Mouse (Mus musculus) heart, embryonic 16.5 days (tissue): Measurements from ENCODE around the gene Fap. TPM values are rescaled to one million over a fixed set of nuclear protein-coding genes. Genes with fewer than 3 reads are reported as not detected.

Experiments
- ATAC-seq: fragments of 200-750 bp; cut with Nextera tagmentation; replicated peaks from 2 replicates; pipeline ENCODE4 v1.8.0; 2017; ENCODE audit warnings: moderate number of reproducible peaks; ENCODE audit not compliant: insufficient read depth, low FRiP score; ENCODE audit errors: extremely low read depth
- H3K27ac ChIP-seq: fragments of 300-500 bp; sonication (generic); 2 replicates; pipeline ENCODE4 v1.5.1; 2014; ENCODE audit warnings: mild to moderate bottlenecking, low read length, control low read depth, moderate library complexity
- H3K27me3 ChIP-seq: fragments of 300-500 bp; sonication (generic); 2 replicates; pipeline ENCODE4 v1.6.1; 2014; ENCODE audit warnings: low read length, mixed read lengths; ENCODE audit not compliant: control insufficient read depth, insufficient read depth
- H3K36me3 ChIP-seq: fragments of 300-500 bp; sonication (generic); 2 replicates; pipeline ENCODE4 v1.6.1; 2014; ENCODE audit not compliant: control insufficient read depth, insufficient read depth
- H3K4me1 ChIP-seq: fragments of 300-500 bp; sonication (generic); 2 replicates; pipeline ENCODE4 v1.6.1; 2014; ENCODE audit warnings: low read length, mixed read lengths; ENCODE audit not compliant: control insufficient read depth, insufficient read depth
- H3K4me2 ChIP-seq: fragments of 300-500 bp; sonication (generic); 2 replicates; pipeline ENCODE4 v1.6.1; 2014; ENCODE audit warnings: low read depth, mild to moderate bottlenecking, control low read depth, low read length
- H3K4me3 ChIP-seq: fragments of 300-500 bp; sonication (generic); 2 replicates; pipeline ENCODE4 v1.5.1; 2014; ENCODE audit warnings: mild to moderate bottlenecking, control low read depth, low read length
- H3K9ac ChIP-seq: fragments of 300-500 bp; sonication (generic); 2 replicates; pipeline ENCODE4 v1.6.1; 2014; ENCODE audit warnings: low read length, control low read depth
- H3K9me3 ChIP-seq: fragments of 300-500 bp; sonication (generic); replicated peaks from 2 replicates; pipeline ENCODE4 v1.6.1; 2016; ENCODE audit warnings: low read length; ENCODE audit not compliant: control insufficient read depth
- WGBS: fragments of 180-500 bp; shearing (Covaris S2); extraction: QIAGEN DNeasy Blood & Tissue Kit; methylation state at CpG from one replicate; pipeline ENCODE4 v1.1.7; 2014; 5-methylcytosine and 5-hydroxymethylcytosine counted together
- polyA plus RNA-seq: library from polyadenylated mRNA; unstranded; fragments of >200 nt; fragmentation: Nextera tagmentation; extraction: Ambion mirVana; gene quantifications from 2 replicates; pipeline ENCODE4 v1.2.1, GENCODE M21; 2015

Fap gene
- polyA plus RNA-seq, 1 experiment from 2014 or later, result 4.2 TPM

DNA sequence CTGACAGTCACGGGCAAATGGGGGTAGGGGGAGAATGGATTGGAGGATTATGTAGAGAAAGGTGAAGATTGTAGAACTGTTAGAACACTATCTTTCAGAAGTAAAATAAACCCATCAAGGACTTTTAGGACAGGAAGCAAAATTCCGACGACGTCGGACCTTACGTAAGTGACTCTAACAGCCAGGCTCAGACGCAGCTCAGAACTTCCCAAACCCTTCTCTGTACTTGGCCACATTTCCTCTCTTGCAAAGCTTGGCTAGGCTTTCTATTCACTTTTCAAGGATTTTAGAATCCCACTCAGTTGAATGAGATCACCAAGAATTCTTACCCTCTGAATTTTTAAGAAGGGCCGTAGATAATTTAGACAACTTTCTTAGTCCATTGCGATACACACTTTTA lies 17.5 kb downstream of the Fap start:
- H3K4me3 ChIP-seq, result no peak overlapping the region
- no peak overlapping the region for H3K9ac ChIP-seq
- no peaks in the 10 kb centered on the region for H3K4me1 ChIP-seq
- no peaks in the 10 kb centered on the region for H3K27me3 ChIP-seq
- H3K36me3 ChIP-seq, result no peaks in the 10 kb centered on the region
- no peaks in the 10 kb centered on the region for H3K9me3 ChIP-seq
- ATAC-seq, result no peak
- no peak overlapping the region for H3K4me2 ChIP-seq
- 88% methylated on average over 9 of the region's 9 CpGs for WGBS
- H3K27ac ChIP-seq, result no peak overlapping the region

DNA sequence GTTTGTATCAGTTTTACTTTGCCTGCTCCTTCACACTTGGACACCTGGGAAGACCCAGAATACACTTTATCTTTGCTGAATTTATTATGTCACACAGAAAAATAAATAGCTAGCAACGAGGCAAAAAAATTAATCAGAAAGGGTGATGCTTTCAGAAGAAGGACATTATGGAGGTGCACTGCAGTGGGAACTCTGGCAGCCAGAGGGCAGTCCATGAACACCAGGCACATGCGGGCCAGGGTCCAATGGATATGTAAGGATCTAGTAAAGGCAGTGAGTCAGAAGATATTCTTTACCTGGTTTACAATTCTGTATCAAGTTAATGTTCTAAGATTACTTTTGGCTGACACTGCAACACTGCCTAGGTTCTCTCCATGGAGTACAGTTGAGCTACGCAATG lies 24.2 kb downstream of the Fap start:
- H3K9me3 ChIP-seq, result no peaks in the 10 kb centered on the region
- no peak overlapping the region for H3K27ac ChIP-seq
- no peaks in the 10 kb centered on the region for H3K36me3 ChIP-seq
- WGBS, result 80% methylated on average over 3 of the region's 3 CpGs
- no peak for ATAC-seq
- no peak overlapping the region for H3K4me2 ChIP-seq
- no peak overlapping the region for H3K4me3 ChIP-seq
- no peak overlapping the region for H3K9ac ChIP-seq
- H3K27me3 ChIP-seq, result no peaks in the 10 kb centered on the region
- no peaks in the 10 kb centered on the region for H3K4me1 ChIP-seq

DNA sequence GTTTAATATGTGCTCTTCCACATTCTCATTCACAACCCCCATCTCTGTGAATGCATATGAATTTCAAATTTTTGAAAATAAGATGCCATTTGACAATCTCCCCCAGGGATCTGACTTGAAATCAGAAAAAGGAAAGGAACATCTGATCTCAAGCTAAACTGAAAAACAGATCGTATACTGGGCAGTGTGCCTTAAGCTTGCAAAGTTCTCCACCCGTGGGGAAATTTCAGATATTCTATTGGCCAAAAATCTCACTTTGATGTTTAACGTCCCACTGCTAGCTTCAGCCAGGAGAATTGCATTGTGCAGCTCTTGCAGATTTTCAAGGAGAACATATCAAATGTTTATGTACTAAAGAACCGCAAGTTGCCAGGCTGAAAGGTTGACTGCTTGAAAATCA lies 24.7 kb downstream of the Fap start:
- Histone ChIP-seq H3K9me3 (no peaks in the 10 kb centered on the region), H3K9ac (no peak overlapping the region), H3K4me1 (no peaks in the 10 kb centered on the region), H3K4me3 (no peak overlapping the region), H3K4me2 (no peak overlapping the region), H3K36me3 (no peaks in the 10 kb centered on the region), H3K27me3 (no peaks in the 10 kb centered on the region), H3K27ac (no peak overlapping the region)
- ATAC-seq, result no peak
- WGBS, result 76% methylated on average over 4 of the region's 4 CpGs

DNA sequence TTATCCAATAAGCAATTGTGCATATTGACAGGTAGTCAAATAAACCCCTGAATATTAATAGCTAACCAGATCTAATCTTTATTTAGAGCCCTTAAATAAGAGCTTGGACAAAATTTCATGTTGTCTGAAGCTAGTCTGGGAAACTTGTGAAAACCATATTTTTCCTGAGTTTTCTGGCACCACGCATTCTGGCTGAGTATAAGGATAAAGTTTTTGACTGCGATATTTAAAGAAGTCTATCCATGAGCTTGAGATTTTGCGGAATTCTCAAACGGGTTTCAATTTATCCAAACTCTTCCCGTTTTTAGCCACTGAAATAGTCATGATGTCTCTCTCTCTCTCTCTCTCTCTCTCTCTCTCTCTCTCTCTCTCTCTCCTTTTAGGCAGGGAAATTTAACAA lies 25.8 kb downstream of the Fap start:
- H3K27me3 ChIP-seq, result no peaks in the 10 kb centered on the region
- H3K4me1 ChIP-seq, result no peaks in the 10 kb centered on the region
- H3K27ac ChIP-seq, result no peak overlapping the region
- no peak for ATAC-seq
- H3K4me3 ChIP-seq, result no peak overlapping the region
- no peak overlapping the region for H3K4me2 ChIP-seq
- H3K9me3 ChIP-seq, result no peaks in the 10 kb centered on the region
- H3K36me3 ChIP-seq, result no peaks in the 10 kb centered on the region
- no peak overlapping the region for H3K9ac ChIP-seq
- 88% methylated on average over 5 of the region's 5 CpGs for WGBS

DNA sequence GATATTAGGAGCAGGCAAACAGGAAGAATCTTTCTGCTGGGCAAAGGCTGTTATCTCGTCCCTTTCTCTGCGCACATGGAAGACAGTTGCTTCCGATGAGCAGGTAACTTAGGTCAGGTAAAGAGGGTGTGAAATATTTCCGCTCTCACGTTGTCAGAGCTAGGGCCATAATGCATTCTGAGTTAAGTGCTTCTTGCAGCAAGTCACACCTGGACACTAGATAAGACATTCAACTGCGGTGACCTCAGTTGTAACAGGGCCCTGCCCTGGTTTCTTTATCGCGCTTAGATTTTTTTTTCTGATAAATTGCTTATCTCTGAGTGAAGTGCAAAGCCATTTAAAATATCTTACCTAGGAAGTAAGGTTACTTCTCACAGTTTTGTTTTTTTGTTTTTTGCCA lies 38.4 kb downstream of the Fap start:
- 63% methylated on average over 8 of the region's 8 CpGs for WGBS
- ATAC-seq, result no peak
- Histone ChIP-seq H3K27ac (no peak overlapping the region), H3K9ac (no peak overlapping the region), H3K9me3 (no peaks in the 10 kb centered on the region), H3K4me1 (no peaks in the 10 kb centered on the region), H3K36me3 (no peaks in the 10 kb centered on the region), H3K4me2 (no peak overlapping the region), H3K4me3 (no peak overlapping the region), H3K27me3 (no peaks in the 10 kb centered on the region)

DNA sequence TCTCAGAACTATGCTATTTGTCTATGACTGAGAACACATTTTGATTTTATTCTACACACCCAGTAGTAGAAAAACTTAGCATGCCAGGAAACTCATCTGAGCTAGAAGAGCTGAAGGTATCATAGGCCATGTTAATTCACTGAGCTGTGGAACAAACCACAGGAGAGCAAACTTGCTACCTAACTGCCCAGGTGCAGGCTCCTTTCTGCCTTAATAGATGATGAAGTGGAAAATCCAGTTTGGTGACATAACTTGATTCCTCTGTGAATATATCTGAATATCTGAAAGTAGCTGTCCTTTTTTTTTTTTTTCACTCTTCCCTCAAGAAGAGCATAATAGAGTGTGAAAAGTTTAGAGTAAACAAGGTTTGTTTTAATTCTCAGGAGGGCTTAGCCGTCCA lies 42.8 kb downstream of the Fap start:
- H3K9ac ChIP-seq, result no peak overlapping the region
- H3K27me3 ChIP-seq, result no peaks in the 10 kb centered on the region
- no peak for ATAC-seq
- H3K4me3 ChIP-seq, result no peak overlapping the region
- no peaks in the 10 kb centered on the region for H3K4me1 ChIP-seq
- no peak overlapping the region for H3K4me2 ChIP-seq
- WGBS, result 69% methylated on average over 1 of the region's 1 CpGs
- H3K9me3 ChIP-seq, result no peaks in the 10 kb centered on the region
- no peaks in the 10 kb centered on the region for H3K36me3 ChIP-seq
- H3K27ac ChIP-seq, result no peak overlapping the region

DNA sequence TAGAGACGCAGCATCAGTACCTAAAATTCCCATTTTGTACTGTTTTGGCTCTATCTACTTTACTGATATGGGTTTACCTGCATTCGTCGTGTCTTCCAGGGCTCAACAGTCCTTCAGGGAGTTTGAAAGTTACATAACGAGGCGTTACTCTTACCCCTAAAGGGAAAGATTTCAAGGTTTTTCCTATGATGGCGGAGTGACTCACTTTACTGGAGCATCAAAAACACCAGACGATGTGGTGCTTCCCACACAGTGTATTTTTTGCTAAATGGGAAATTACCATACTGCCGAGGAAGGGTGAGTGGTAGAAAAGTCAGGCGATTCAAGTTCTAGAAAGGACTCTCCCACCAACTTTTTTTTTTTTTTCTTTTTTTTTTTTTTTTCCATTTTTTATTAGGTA lies 47.5 kb downstream of the Fap start:
- ATAC-seq, result no peak
- 88% methylated on average over 9 of the region's 9 CpGs for WGBS
- H3K9ac ChIP-seq, result no peak overlapping the region

DNA sequence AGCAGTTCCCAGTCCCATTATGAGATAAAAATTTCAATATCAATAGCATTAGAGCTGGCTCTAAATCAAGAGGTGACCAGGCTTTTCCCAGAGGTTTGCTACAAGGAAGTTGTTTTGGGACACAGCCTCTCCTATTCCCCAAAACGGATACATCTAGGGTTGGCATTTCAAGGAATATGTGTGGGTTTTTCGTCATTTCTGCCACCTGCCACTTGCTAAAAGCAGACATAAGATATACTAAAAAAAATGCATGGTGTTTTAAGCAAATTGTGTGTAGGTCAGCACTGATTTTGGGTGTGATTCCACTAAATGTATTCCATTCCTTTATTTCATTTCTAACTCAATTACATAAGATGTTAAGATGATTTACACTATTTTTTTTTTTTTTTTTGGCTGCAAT lies 56.1 kb downstream of the Fap start:
- Histone ChIP-seq H3K4me3 (no peak overlapping the region), H3K27me3 (no peaks in the 10 kb centered on the region), H3K27ac (no peak overlapping the region), H3K36me3 (no peaks in the 10 kb centered on the region), H3K9ac (no peak overlapping the region), H3K9me3 (no peaks in the 10 kb centered on the region), H3K4me2 (no peak overlapping the region), H3K4me1 (no peaks in the 10 kb centered on the region)
- WGBS, result 69% methylated on average over 2 of the region's 2 CpGs
- ATAC-seq, result no peak

More for the DNA sequence above, 47.5 kb downstream of the Fap start:
- no peaks in the 10 kb centered on the region for H3K27me3 ChIP-seq
- H3K4me1 ChIP-seq, result no peaks in the 10 kb centered on the region
- no peak overlapping the region for H3K4me3 ChIP-seq
- no peaks in the 10 kb centered on the region for H3K36me3 ChIP-seq
- H3K9me3 ChIP-seq, result no peaks in the 10 kb centered on the region
- H3K4me2 ChIP-seq, result no peak overlapping the region
- no peak overlapping the region for H3K27ac ChIP-seq

DNA sequence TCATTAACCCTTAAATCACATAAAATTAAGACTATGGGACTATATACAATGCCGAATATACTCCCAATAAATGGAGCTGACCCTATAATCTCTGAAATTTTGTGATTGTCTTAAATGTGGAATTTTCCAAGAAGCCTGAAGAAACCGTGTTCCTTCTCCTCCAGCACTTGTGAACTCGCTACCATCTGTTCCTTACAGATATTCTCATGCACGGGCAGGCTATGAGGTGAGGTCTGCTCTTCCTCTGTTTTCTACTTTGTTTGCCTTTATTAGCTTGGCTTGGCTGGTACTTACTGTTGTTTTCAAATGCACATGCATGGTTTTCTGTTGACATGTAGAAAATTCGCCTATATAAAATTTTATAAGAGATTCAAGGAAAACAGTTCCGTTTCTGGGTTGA lies 59.4 kb downstream of the Fap start:
- no peaks in the 10 kb centered on the region for H3K36me3 ChIP-seq
- no peak overlapping the region for H3K4me3 ChIP-seq
- no peak for ATAC-seq
- H3K9ac ChIP-seq, result no peak overlapping the region
- WGBS, result 75% methylated on average over 6 of the region's 6 CpGs
- H3K9me3 ChIP-seq, result no peaks in the 10 kb centered on the region
- H3K4me1 ChIP-seq, result no peaks in the 10 kb centered on the region
- no peaks in the 10 kb centered on the region for H3K27me3 ChIP-seq
- H3K27ac ChIP-seq, result no peak overlapping the region
- H3K4me2 ChIP-seq, result no peak overlapping the region

DNA sequence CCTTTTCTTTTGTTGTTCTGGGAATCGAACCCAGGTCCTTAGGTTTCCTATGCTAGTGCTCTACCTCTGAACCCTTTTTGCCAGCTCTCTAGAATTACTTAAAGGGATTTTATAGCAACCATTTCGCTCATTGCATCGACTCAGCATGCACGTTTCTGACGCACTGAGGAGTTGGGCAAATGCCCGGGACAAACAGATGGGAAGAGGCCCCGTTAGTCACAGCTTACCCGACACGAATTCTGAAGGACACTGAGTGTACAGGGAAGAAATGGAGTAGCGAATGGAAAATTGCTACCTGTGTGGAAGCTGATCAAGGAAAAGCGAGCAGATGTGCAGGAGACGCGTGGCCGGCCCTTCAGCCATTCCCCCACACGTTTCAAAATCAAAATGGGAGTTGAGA lies 60.4 kb downstream of the Fap start:
- no peaks in the 10 kb centered on the region for H3K36me3 ChIP-seq
- no peak overlapping the region for H3K27ac ChIP-seq
- no peak overlapping the region for H3K4me2 ChIP-seq
- H3K4me3 ChIP-seq, result no peak overlapping the region
- ATAC-seq, result no peak
- H3K9me3 ChIP-seq, result no peaks in the 10 kb centered on the region
- H3K27me3 ChIP-seq, result no peaks in the 10 kb centered on the region
- no peak overlapping the region for H3K9ac ChIP-seq
- H3K4me1 ChIP-seq, result no peaks in the 10 kb centered on the region
- 84% methylated on average over 15 of the region's 15 CpGs for WGBS
